Mouse (Mus musculus) R1 (cell line): ENCODE measurements at regions not wholly inside any gene's neighbourhood (a gene's known extent, or its start where the extent isn't known, plus 50 kb on each side); places are given as distances from the start of the nearest gene placed in this dataset.

Experiments used
- DNase-seq: peaks from one replicate; pipeline ENCODE4 v3.0.0-alpha.2; 2018; ENCODE audit warnings: low read depth, low spot score

GRCm38 (mm10) chr12:25615377-25615776 lies 518.4 kb upstream of the Id2 start:
- peak; percentile 33 for DNase-seq

GRCm38 (mm10) chr12:25613473-25613872 lies 516.5 kb upstream of the Id2 start:
- no peak for DNase-seq

- DNase-seq = no peak
These were observed 512.1 kb upstream of the Id2 start for GRCm38 (mm10) chr12:25609045-25609444.

GRCm38 (mm10) chr12:25605396-25605795 lies 508.5 kb upstream of the Id2 start:
- no peak for DNase-seq

GRCm38 (mm10) chr12:25590262-25590661 lies 493.3 kb upstream of the Id2 start:
- no peak for DNase-seq

GRCm38 (mm10) chr12:25585746-25586145 lies 488.8 kb upstream of the Id2 start:
- no peak for DNase-seq

- no peak for DNase-seq
These were observed 482.5 kb upstream of the Id2 start for GRCm38 (mm10) chr12:25579407-25579806.

- no peak for DNase-seq
These were observed 468.2 kb upstream of the Id2 start for GRCm38 (mm10) chr12:25565131-25565530.

- no peak for DNase-seq
These were observed 462.7 kb upstream of the Id2 start for GRCm38 (mm10) chr12:25559601-25560000.

GRCm38 (mm10) chr12:25553656-25554055 lies 456.7 kb upstream of the Id2 start:
- DNase-seq = no peak

- no peak for DNase-seq
These were observed 452.8 kb upstream of the Id2 start for GRCm38 (mm10) chr12:25549735-25550134.

GRCm38 (mm10) chr12:25544253-25544652 lies 447.3 kb upstream of the Id2 start:
- no peak for DNase-seq

GRCm38 (mm10) chr12:25534620-25534950 lies 437.6 kb upstream of the Id2 start:
- DNase-seq = no peak

- no peak for DNase-seq
These were observed 437.0 kb upstream of the Id2 start for GRCm38 (mm10) chr12:25533709-25534619.

- DNase-seq = no peak
These were observed 433.5 kb upstream of the Id2 start for GRCm38 (mm10) chr12:25530483-25530882.

GRCm38 (mm10) chr12:25529537-25529936 lies 432.6 kb upstream of the Id2 start:
- DNase-seq = no peak

GRCm38 (mm10) chr12:25526639-25527038 lies 429.7 kb upstream of the Id2 start:
- DNase-seq = no peak

GRCm38 (mm10) chr12:25516738-25517137 lies 419.8 kb upstream of the Id2 start:
- DNase-seq = no peak

GRCm38 (mm10) chr12:25513679-25514078 lies 416.7 kb upstream of the Id2 start:
- no peak for DNase-seq

- DNase-seq = no peak
These were observed 412.7 kb upstream of the Id2 start for GRCm38 (mm10) chr12:25509666-25510065.

GRCm38 (mm10) chr12:25493233-25493632 lies 396.3 kb upstream of the Id2 start:
- DNase-seq = no peak

GRCm38 (mm10) chr12:25492483-25493190 lies 395.7 kb upstream of the Id2 start:
- DNase-seq = no peak

- peak; percentile 57 for DNase-seq
These were observed 378.3 kb upstream of the Id2 start for GRCm38 (mm10) chr12:25475180-25475758.
